Mouse (Mus musculus): ENCODE measurements around the gene Tmem120b. TPM values are rescaled to one million over a fixed set of nuclear protein-coding genes. Genes with fewer than 3 reads are reported as not detected.

The Tmem120b gene
- polyA plus RNA-seq, 1 experiment = 1.6 TPM

DNA sequence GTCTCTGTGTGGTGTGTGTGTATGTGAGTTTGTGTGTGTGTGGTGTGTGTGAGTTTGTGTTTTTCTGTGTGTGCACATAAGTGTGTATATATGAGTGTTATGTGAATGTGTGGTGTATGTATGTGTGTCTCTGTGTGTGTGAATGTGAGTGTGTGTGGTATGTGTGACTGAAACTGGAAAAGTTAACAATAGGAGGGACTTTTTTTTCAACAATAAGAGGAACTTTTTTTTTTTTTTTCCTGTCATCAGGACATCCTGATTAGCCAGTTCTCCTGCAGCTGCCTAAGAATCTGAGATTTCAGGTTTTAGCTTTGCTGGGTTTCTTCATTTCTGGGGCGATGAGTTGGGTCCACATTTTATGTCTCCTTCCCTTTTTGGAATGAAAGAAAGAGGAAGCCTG is 11.4 kb downstream of the Tmem120b start:
- H3K36me3 ChIP-seq (ENCODE audit: control insufficient read depth, insufficient read depth, low read length) = no peaks in the 10 kb centered on the region
- no peak overlapping the region for H3K27ac ChIP-seq (ENCODE audit: insufficient read depth, low read depth, low read length)
- 81% methylated on average over 1 of the region's 1 CpGs for WGBS
- H3K4me3 ChIP-seq (ENCODE audit: low read depth, low read length) = no peak overlapping the region
- TF ChIP-seq CTCF (IDR thresholded peaks at IDR 0.05; ENCODE audit: extremely low read depth, insufficient read length, insufficient replicate concordance, low read depth, low read length) (no peak), POLR2A (IDR thresholded peaks at IDR 0.05; ENCODE audit: low read depth, low read length) (no peak)
- peaks cover 10% of the 10 kb centered on the region for H3K4me1 ChIP-seq (ENCODE audit: control insufficient read depth, insufficient read depth, insufficient read length, low read length)
- H3K27me3 ChIP-seq (ENCODE audit: control insufficient read depth, insufficient read depth, low read length) = no peaks in the 10 kb centered on the region; the same call in 1 of the 2 replicates

DNA sequence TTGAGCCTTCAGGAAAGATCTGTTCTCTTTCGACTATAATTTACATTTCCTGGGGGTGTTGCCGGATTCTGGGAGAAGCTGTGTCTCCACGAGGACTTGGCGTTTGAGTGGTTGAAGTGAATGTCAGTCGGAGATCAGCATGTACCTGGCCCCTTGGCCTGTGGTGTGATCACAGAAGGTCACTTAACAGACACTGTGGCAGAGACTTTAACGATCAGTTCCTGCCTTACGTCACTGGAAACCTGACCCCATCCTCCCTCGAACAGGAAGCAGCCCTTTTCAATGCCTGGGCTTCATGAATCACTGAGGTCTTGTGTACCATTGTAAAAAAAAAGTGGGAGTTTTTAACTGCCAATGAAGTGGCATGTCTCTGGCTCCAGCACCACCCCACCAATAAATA is 11.8 kb downstream of the Tmem120b start:
- Histone ChIP-seq H3K36me3 (ENCODE audit: control insufficient read depth, insufficient read depth, low read length) (no peaks in the 10 kb centered on the region), H3K4me1 (ENCODE audit: control insufficient read depth, insufficient read depth, insufficient read length, low read length) (peaks cover 10% of the 10 kb centered on the region), H3K27me3 (ENCODE audit: control insufficient read depth, insufficient read depth, low read length) (no peaks in the 10 kb centered on the region; the same call in 1 of the 2 replicates), H3K27ac (ENCODE audit: insufficient read depth, low read depth, low read length) (no peak overlapping the region), H3K4me3 (ENCODE audit: low read depth, low read length) (no peak overlapping the region)
- WGBS = 73% methylated on average over 8 of the region's 8 CpGs
- TF ChIP-seq POLR2A (IDR thresholded peaks at IDR 0.05; ENCODE audit: low read depth, low read length) (no peak), CTCF (IDR thresholded peaks at IDR 0.05; ENCODE audit: extremely low read depth, insufficient read length, insufficient replicate concordance, low read depth, low read length) (no peak)

DNA sequence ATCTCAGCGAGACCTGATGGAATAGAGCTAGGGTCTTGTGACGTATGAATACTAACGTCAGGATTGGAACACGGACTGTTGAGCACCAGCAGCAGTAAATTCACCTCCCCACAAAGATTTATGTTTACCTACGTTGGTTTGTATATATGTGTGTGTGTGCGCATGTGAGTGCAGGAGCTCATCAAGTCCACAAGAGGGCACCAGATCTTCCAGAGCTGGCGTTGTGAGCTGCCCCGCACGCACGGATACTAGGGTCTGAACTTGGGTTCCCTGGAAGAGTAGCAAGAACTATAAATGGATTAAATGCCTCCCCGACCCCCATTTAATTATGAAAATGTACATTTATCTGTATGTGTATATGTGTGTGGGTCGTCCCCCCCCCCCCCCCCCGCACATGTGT is 12.3 kb downstream of the Tmem120b start:
- H3K27me3 ChIP-seq (ENCODE audit: control insufficient read depth, insufficient read depth, low read length) = no peaks in the 10 kb centered on the region; the same call in 1 of the 2 replicates
- H3K36me3 ChIP-seq (ENCODE audit: control insufficient read depth, insufficient read depth, low read length) = no peaks in the 10 kb centered on the region
- WGBS = 97% methylated on average over 13 of the region's 13 CpGs
- H3K4me3 ChIP-seq (ENCODE audit: low read depth, low read length) = no peak overlapping the region
- TF ChIP-seq CTCF (IDR thresholded peaks at IDR 0.05; ENCODE audit: extremely low read depth, insufficient read length, insufficient replicate concordance, low read depth, low read length) (no peak), POLR2A (IDR thresholded peaks at IDR 0.05; ENCODE audit: low read depth, low read length) (no peak)
- no peak overlapping the region for H3K27ac ChIP-seq (ENCODE audit: insufficient read depth, low read depth, low read length)
- peaks cover 8% of the 10 kb centered on the region for H3K4me1 ChIP-seq (ENCODE audit: control insufficient read depth, insufficient read depth, insufficient read length, low read length)

DNA sequence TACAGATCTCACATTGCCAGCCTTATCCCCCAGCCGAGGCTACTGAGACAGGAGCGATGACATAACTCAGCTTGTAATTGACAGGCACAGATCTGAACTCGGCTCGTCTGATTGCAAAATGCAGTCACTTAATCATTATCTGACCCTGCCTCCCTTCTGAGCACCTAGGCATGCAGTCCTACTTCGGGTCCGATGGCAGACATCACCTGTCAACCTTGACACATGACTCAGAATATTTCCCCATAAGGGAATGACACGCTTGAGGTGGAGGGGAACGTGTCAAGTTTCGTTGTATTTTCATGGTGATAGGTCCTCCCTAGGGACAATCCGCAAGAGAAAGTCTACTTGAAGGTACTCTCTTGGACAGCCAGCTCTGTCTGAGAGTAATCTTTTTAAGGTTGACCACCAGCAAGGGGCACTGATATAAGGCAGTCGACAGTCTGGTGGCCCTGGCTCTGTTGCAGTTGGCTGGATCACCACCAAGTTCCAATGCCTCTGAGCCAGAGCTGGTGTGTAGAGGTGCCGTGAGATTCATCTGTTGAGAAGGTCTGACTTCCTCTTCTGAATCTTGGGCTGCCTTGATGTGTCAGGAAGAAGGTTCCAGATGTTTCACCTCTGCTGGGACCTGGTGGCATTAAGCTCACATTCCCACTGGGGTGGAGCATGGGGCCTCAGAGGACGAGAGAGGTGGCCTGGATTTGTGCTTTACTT is 15.3 kb downstream of the Tmem120b start:
- H3K27ac ChIP-seq (ENCODE audit: insufficient read depth, low read depth, low read length) = no peak overlapping the region
- TF ChIP-seq POLR2A (IDR thresholded peaks at IDR 0.05; ENCODE audit: low read depth, low read length) (no peak), CTCF (IDR thresholded peaks at IDR 0.05; ENCODE audit: extremely low read depth, insufficient read length, insufficient replicate concordance, low read depth, low read length) (no peak)
- WGBS = 65% methylated on average over 13 of the region's 13 CpGs
- no peaks in the 10 kb centered on the region for H3K27me3 ChIP-seq (ENCODE audit: control insufficient read depth, insufficient read depth, low read length)
- no peaks in the 10 kb centered on the region for H3K36me3 ChIP-seq (ENCODE audit: control insufficient read depth, insufficient read depth, low read length)
- H3K4me3 ChIP-seq (ENCODE audit: low read depth, low read length) = no peak overlapping the region
- H3K4me1 ChIP-seq (ENCODE audit: control insufficient read depth, insufficient read depth, insufficient read length, low read length) = no peaks in the 10 kb centered on the region

DNA sequence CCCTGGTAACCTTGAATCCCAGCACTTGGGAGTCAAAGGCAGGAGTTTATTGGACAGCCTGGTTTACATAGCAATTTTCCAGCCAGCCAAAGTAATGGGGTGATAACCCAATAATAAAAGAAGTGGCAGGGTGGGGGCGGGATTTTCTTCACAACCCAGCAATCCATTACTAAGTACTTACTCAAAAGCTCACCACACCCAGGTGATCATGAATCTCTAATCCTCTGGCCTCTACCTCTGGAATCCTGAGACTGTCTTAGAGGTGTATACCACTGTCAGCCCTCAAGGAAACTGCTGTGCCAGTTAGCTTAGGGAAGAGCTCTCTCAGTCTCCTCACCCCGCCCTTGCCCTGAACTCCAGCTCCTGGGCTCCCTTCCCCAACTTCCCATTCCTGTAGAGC is 18.3 kb downstream of the Tmem120b start:
- Histone ChIP-seq H3K27me3 (ENCODE audit: control insufficient read depth, insufficient read depth, low read length) (no peaks in the 10 kb centered on the region), H3K4me3 (ENCODE audit: low read depth, low read length) (no peak overlapping the region), H3K27ac (ENCODE audit: insufficient read depth, low read depth, low read length) (no peak overlapping the region), H3K4me1 (ENCODE audit: control insufficient read depth, insufficient read depth, insufficient read length, low read length) (no peaks in the 10 kb centered on the region), H3K36me3 (ENCODE audit: control insufficient read depth, insufficient read depth, low read length) (no peaks in the 10 kb centered on the region)
- TF ChIP-seq POLR2A (IDR thresholded peaks at IDR 0.05; ENCODE audit: low read depth, low read length) (no peak), CTCF (IDR thresholded peaks at IDR 0.05; ENCODE audit: extremely low read depth, insufficient read length, insufficient replicate concordance, low read depth, low read length) (no peak)
- WGBS = 57% methylated on average over 2 of the region's 2 CpGs

DNA sequence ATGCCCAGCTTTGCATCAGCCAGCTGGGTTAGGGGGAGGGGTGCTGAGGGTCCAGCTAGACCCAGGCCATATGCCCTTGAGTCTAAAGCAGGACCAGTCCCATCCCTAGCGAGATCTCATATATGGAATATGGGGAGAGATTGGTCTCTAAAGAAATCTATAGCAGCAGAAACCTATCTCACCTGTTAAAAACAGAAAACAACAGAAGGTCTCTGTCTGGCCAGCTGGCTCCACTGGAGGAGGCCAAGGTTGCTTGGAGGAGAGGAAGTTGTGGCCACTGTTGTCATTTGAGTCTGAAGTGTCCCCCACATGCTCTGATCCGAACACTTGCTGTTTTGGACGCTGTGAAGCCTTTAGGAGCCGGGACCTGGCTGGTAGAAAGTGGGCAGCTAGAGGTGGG is 20.6 kb downstream of the Tmem120b start:
- Histone ChIP-seq H3K27me3 (ENCODE audit: control insufficient read depth, insufficient read depth, low read length) (no peaks in the 10 kb centered on the region), H3K27ac (ENCODE audit: insufficient read depth, low read depth, low read length) (no peak overlapping the region), H3K4me1 (ENCODE audit: control insufficient read depth, insufficient read depth, insufficient read length, low read length) (no peaks in the 10 kb centered on the region), H3K4me3 (ENCODE audit: low read depth, low read length) (no peak overlapping the region), H3K36me3 (ENCODE audit: control insufficient read depth, insufficient read depth, low read length) (no peaks in the 10 kb centered on the region)
- 90% methylated on average over 4 of the region's 4 CpGs for WGBS
- no peak for TF ChIP-seq POLR2A (IDR thresholded peaks at IDR 0.05; ENCODE audit: low read depth, low read length)
- no peak for TF ChIP-seq CTCF (IDR thresholded peaks at IDR 0.05; ENCODE audit: extremely low read depth, insufficient read length, insufficient replicate concordance, low read depth, low read length)

DNA sequence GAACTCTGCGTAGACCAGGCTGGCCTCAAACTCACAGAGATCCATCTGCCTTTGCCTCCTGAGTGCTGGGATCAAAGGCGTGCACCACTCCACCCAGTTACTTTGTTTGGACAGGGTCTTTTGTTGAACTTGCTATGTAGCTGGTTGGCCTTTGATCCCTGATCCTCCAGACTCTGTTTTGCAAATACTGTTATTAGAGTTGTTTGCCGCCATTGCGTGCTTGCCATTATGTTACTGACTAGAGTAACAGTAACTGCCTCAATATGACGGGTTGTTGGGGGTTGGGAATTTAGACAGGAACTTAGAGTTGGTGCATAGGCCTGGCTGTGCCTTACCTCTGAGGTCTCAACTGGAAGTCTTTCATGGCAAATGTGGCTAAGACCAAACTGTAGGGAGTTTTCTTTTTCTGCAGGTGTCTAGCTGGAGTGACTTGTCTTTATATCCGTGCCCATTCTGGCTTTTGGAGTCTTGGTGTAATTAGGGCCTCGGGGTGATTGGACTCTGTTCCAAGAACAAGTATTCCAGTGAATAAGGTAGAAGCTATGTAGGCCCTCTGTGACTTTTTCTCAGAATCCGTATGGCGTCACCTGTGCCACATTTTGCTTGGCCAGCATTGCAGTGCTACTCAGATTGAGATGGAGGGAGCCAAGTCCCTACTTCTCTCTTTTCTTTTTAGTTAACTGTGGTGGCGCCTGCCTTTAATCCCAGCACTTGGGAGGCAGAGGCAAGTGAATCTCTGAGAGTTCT is 22.5 kb downstream of the Tmem120b start:
- Histone ChIP-seq H3K4me1 (ENCODE audit: control insufficient read depth, insufficient read depth, insufficient read length, low read length) (no peaks in the 10 kb centered on the region), H3K27me3 (ENCODE audit: control insufficient read depth, insufficient read depth, low read length) (no peaks in the 10 kb centered on the region), H3K36me3 (ENCODE audit: control insufficient read depth, insufficient read depth, low read length) (no peaks in the 10 kb centered on the region), H3K4me3 (ENCODE audit: low read depth, low read length) (no peak overlapping the region), H3K27ac (ENCODE audit: insufficient read depth, low read depth, low read length) (no peak overlapping the region)
- 65% methylated on average over 10 of the region's 10 CpGs for WGBS
- TF ChIP-seq POLR2A (IDR thresholded peaks at IDR 0.05; ENCODE audit: low read depth, low read length) (no peak), CTCF (IDR thresholded peaks at IDR 0.05; ENCODE audit: extremely low read depth, insufficient read length, insufficient replicate concordance, low read depth, low read length) (no peak)

All from small intestine, adult 2 months (tissue).